Mouse (Mus musculus) ES-E14 (cell line): Measurements from ENCODE around the gene Mctp1.

Experiments used
- CHD2 ChIP-seq: IDR thresholded peaks from 2 replicates; pipeline ENCODE4 v1.6.1; 2014; ENCODE audit warnings: mild to moderate bottlenecking, low read depth, low read length, inconsistent platforms
- HCFC1 ChIP-seq: IDR thresholded peaks from 2 replicates; pipeline ENCODE4 v1.6.1; 2012; ENCODE audit warnings: low read length, inconsistent platforms, borderline replicate concordance; ENCODE audit not compliant: insufficient read depth
- MAFK ChIP-seq: IDR thresholded peaks from 2 replicates; pipeline ENCODE4 v1.6.1; 2014; ENCODE audit warnings: mild to moderate bottlenecking, low read depth, low read length, inconsistent platforms; ENCODE audit not compliant: insufficient read depth
- ZC3H11A ChIP-seq: IDR thresholded peaks from 2 replicates; pipeline ENCODE4 v1.6.1; 2012; ENCODE audit warnings: low read depth, mild to moderate bottlenecking, inconsistent platforms, low read length, borderline replicate concordance
- ZNF384 ChIP-seq: IDR thresholded peaks from 2 replicates; pipeline ENCODE4 v1.6.1; 2012; ENCODE audit warnings: low read depth, low read length, inconsistent platforms

GRCm38 (mm10) chr13:76433438-76433837 lies 49.1 kb downstream of the Mctp1 start:
- TF ChIP-seq ZC3H11A, result no peak
- no peak for TF ChIP-seq MAFK
- TF ChIP-seq CHD2, result no peak
- TF ChIP-seq HCFC1, result no peak
- TF ChIP-seq ZNF384, result no peak
